Comparison of ENCODE assay signal across 9 mouse cellular contexts in the genomic region with DNA sequence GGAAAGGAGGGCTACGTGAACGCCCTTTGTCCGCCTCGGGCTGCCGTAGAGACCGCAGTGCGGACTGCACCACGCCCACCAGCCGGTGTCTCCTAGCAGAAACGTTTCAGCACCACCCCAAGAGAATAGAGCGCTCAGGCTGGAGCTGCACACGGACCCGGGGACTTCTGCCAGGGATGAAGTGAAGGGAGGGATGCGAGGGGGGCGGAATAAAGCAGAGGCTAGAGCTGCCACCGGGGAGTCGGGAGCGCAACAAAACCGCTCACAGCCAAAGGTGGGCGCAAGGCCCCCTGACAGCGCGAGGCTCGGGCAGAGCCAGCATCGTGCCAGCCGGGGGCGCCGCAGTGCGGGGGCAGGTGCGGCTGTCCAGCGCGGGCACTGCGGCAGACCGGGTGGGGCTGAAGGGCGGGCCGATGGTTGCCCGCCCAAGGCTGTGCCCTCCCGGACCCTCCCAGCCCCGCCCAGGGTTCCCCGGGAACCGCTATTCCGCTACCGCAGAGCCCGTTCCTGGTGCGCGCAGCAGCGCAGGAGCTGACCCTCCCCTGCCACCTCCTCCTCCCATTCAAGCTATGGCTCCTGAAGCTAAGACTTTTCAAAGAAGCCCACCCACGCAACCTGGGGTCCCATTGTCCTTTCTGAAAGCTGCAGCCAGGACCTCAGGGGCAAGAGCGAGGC. TPM values are rescaled to one million over a fixed set of nuclear protein-coding genes. Genes with fewer than 3 reads are reported as not detected.
DNase-seq lines count a peak whose midpoint lies in the region; ATAC-seq and TF ChIP-seq lines count a peak whose summit lies in the region.
"Had no signal": no experiment of that assay in that cellular context is flagged by ENCODE, and none has a peak within 500 bp of the region (broad histone marks: within the 10 kb centered on the region; RNA-seq: fewer than 3 reads in every experiment).

No protein-coding gene starts in this region.

- peaks cover 36% of the 10 kb centered on the region for H3K79me3 ChIP-seq in C2C12 (ENCODE audit: low read depth)

- peak overlapping the region; percentile 98 for H3K27ac ChIP-seq in forebrain, embryonic 11.5 days (ENCODE audit: low read depth, low read length)
- H3K27ac ChIP-seq in heart, embryonic 14.5 days (replicated peaks in 1 of 2; ENCODE audit: control insufficient read depth in 1 of 2, insufficient read depth in 1 of 2, low read depth in 2 of 2, low read length in 2 of 2): peak overlapping the region; percentile 80 to 85
- H3K27ac ChIP-seq in liver, postnatal 0 days (ENCODE audit: low read depth): no peak overlapping the region
- H3K27ac ChIP-seq in neural tube, embryonic 15.5 days (replicated peaks): peak overlapping the region; percentile 97

- peak overlapping the region; percentile 68 for H3K4me2 ChIP-seq in forebrain, embryonic 11.5 days (ENCODE audit: low read depth, low read length, severe bottlenecking)
- H3K4me2 ChIP-seq in heart, embryonic 14.5 days (ENCODE audit: low read length): peak overlapping the region; percentile 86
- peak overlapping the region; percentile 73 for H3K4me2 ChIP-seq in liver, postnatal 0 days (ENCODE audit: low read depth, low read length)
- H3K4me2 ChIP-seq in neural tube, embryonic 15.5 days: peak overlapping the region; percentile 83

- ATAC-seq in forebrain, embryonic 11.5 days (replicated peaks; ENCODE audit: low FRiP score): peak; percentile 77
- ATAC-seq in heart, embryonic 14.5 days (ENCODE audit: insufficient number of reproducible peaks, insufficient read depth, low FRiP score, low read depth): peak; percentile 80
- peak; percentile 33 for ATAC-seq in liver, postnatal 0 days
- peak; percentile 68 for ATAC-seq in neural tube, embryonic 15.5 days (ENCODE audit: low FRiP score)

- H3K9me3 ChIP-seq in forebrain, embryonic 11.5 days (ENCODE audit: control insufficient read depth, low read length): no peaks in the 10 kb centered on the region
- no peaks in the 10 kb centered on the region for H3K9me3 ChIP-seq in heart, embryonic 14.5 days (ENCODE audit: control insufficient read depth, low read length)
- H3K9me3 ChIP-seq in liver, postnatal 0 days (ENCODE audit: low read length): no peaks in the 10 kb centered on the region
- H3K9me3 ChIP-seq in neural tube, embryonic 15.5 days (replicated peaks): no peaks in the 10 kb centered on the region

- peaks cover 25% of the 10 kb centered on the region for H3K36me3 ChIP-seq in C2C12 (ENCODE audit: control insufficient read depth, insufficient read depth)
- no peaks in the 10 kb centered on the region for H3K36me3 ChIP-seq in forebrain, embryonic 11.5 days (ENCODE audit: control insufficient read depth, insufficient read depth, low read length)
- H3K36me3 ChIP-seq in heart, embryonic 14.5 days (ENCODE audit: control insufficient read depth, insufficient read depth, low read length): 0 out of 2 replicates have a peak, but pooled peaks cover 4% of the 10 kb centered on the region
- H3K36me3 ChIP-seq in liver, postnatal 0 days (replicated peaks; ENCODE audit: insufficient read depth, low read length): no peaks in the 10 kb centered on the region
- no peaks in the 10 kb centered on the region for H3K36me3 ChIP-seq in neural tube, embryonic 15.5 days
- H3K36me3 ChIP-seq: G1E had no signal

- TF ChIP-seq EP300 in liver, postnatal 0 days (IDR thresholded peaks at IDR 0.05; ENCODE audit: low read depth): no peak

- H3K9ac ChIP-seq in forebrain, embryonic 11.5 days (ENCODE audit: low read length): peak overlapping the region; percentile 94
- H3K9ac ChIP-seq in heart, embryonic 14.5 days (ENCODE audit: low read length): peak overlapping the region; percentile 84
- H3K9ac ChIP-seq in liver, postnatal 0 days (replicated peaks): no peak overlapping the region
- H3K9ac ChIP-seq in neural tube, embryonic 15.5 days (replicated peaks): peak overlapping the region; percentile 92

- WGBS in forebrain, embryonic 11.5 days: under 1% methylated on average over 42 of the region's 48 CpGs
- WGBS in heart, embryonic 14.5 days: under 1% methylated on average over 47 of the region's 48 CpGs
- 3% methylated on average over 48 of the region's 48 CpGs for WGBS in liver, postnatal 0 days (ENCODE audit: insufficient replicate concordance)
- WGBS in neural tube, embryonic 15.5 days: under 1% methylated on average over 37 of the region's 48 CpGs

- H3ac ChIP-seq in C2C12 (ENCODE audit: control insufficient read depth, insufficient read length, low read depth): peak overlapping the region; percentile 87

- TF ChIP-seq CTCF in C2C12 (IDR thresholded peaks at IDR 0.05; ENCODE audit: control insufficient read depth, insufficient read depth, insufficient read length): peak; percentile 73
- no peak for TF ChIP-seq CTCF in liver, postnatal 0 days (IDR thresholded peaks at IDR 0.05; ENCODE audit: low read depth)

- peaks cover 13% of the 10 kb centered on the region for H3K4me1 ChIP-seq in forebrain, embryonic 11.5 days (replicated peaks; ENCODE audit: control insufficient read depth, insufficient read depth, low read length)
- H3K4me1 ChIP-seq in heart, embryonic 14.5 days (ENCODE audit: control insufficient read depth in 2 of 2, insufficient read depth in 2 of 2, low read length in 2 of 2): peaks cover 12 to 19% of the 10 kb centered on the region in 2 experiments
- H3K4me1 ChIP-seq in liver, postnatal 0 days (ENCODE audit: insufficient read depth): peaks cover 7% of the 10 kb centered on the region; the same call in 1 of the 2 replicates
- peaks cover 44% of the 10 kb centered on the region for H3K4me1 ChIP-seq in neural tube, embryonic 15.5 days

- no peaks in the 10 kb centered on the region for H3K27me3 ChIP-seq in C2C12 (ENCODE audit: control insufficient read depth, insufficient read depth, insufficient read length)
- no peaks in the 10 kb centered on the region for H3K27me3 ChIP-seq in forebrain, embryonic 11.5 days (ENCODE audit: control insufficient read depth, insufficient read depth, low read length)
- no peaks in the 10 kb centered on the region for H3K27me3 ChIP-seq in heart, embryonic 14.5 days (ENCODE audit: control insufficient read depth, insufficient read depth, low read length)
- H3K27me3 ChIP-seq in liver, postnatal 0 days (ENCODE audit: insufficient read depth, low read length): peaks cover 41% of the 10 kb centered on the region
- no peaks in the 10 kb centered on the region for H3K27me3 ChIP-seq in neural tube, embryonic 15.5 days (replicated peaks)

- peaks cover 58% of the 10 kb centered on the region for H3K79me2 ChIP-seq in C2C12 (ENCODE audit: control insufficient read depth, insufficient read depth)

- DNase-seq in brain, embryonic 18.5 days (ENCODE audit: low read depth, low spot score): peak; percentile 67
- DNase-seq in forebrain, embryonic 11.5 days (ENCODE audit: low spot score): peak; percentile 91
- DNase-seq in kidney, postnatal 10 days: peak; percentile 83
- peak; percentile 42 for DNase-seq in liver, postnatal 0 days
- DNase-seq in yolk sac, embryonic 10.5 days (ENCODE audit: low spot score): peak; percentile 73

- peak overlapping the region; percentile 71 for H3K4me3 ChIP-seq in C2C12 (ENCODE audit: insufficient read depth, poor library complexity, severe bottlenecking)
- peak overlapping the region; percentile 94 for H3K4me3 ChIP-seq in forebrain, embryonic 11.5 days (ENCODE audit: low read depth, low read length)
- H3K4me3 ChIP-seq in heart, embryonic 14.5 days (ENCODE audit: control insufficient read depth in 1 of 2, insufficient read depth in 1 of 2, low read depth in 1 of 2, low read length in 2 of 2): peak overlapping the region; percentile 82 to 84
- H3K4me3 ChIP-seq in liver, postnatal 0 days (ENCODE audit: low read depth, low read length): peak overlapping the region; percentile 47
- peak overlapping the region; percentile 84 for H3K4me3 ChIP-seq in neural tube, embryonic 15.5 days (replicated peaks)

TF ChIP-seq in C2C12, 6 proteins besides CTCF, POLR2A, EP300 and RAD21:
- TF ChIP-seq MYOD1 (IDR thresholded peaks at IDR 0.05; ENCODE audit: control insufficient read depth, insufficient read length, low read depth) (peak; percentile 15), USF1 (IDR thresholded peaks at IDR 0.05; ENCODE audit: low read depth) (no peak)
TF ChIP-seq in C2C12: peak in this region for 1.

RNA-seq across cellular contexts. Expression of gene Map1b, which starts 1.3 kb away (rescaled TPM):
- polyA plus RNA-seq in C2C12 (2012; fragmentation: generic; extraction: Trizol): 26.4 TPM
- polyA plus RNA-seq in forebrain, embryonic 11.5 days (2014; fragmentation: Nextera tagmentation; extraction: Ambion mirVana): 823 and 854 TPM in 2 replicates
- 119 and 135 TPM in 2 replicates for polyA plus RNA-seq in heart, embryonic 14.5 days (2014; fragmentation: Nextera tagmentation; extraction: Ambion mirVana)
- 1.2 and 1.3 TPM in 2 replicates for polyA plus RNA-seq in liver, postnatal 0 days (2015; fragmentation: Nextera tagmentation; extraction: Ambion mirVana)
- polyA plus RNA-seq in neural tube, embryonic 15.5 days (2015; fragmentation: Nextera tagmentation; extraction: Ambion mirVana): 1,470 and 1,697 TPM in 2 replicates
- polyA plus RNA-seq: G1E had no signal

Comparison
In these comparisons a context has a peak if more than half of its experiments do, and no peak if none do; other contexts are left out.
1. RNA of gene Map1b, which starts 1.3 kb away (polyA plus RNA-seq): 1,470 to 1,697 TPM in neural tube, embryonic 15.5 days, 823 to 854 TPM in forebrain, embryonic 11.5 days, 119 to 135 TPM in heart, embryonic 14.5 days and 26.4 TPM in C2C12 (single experiment); 1.2 to 1.3 TPM in liver, postnatal 0 days; every median in the first group is over 10 times any median in the second.
2. Peak in every context shown above with its lines, with median percentiles within 50 percentile points of each other: H3K4me3 ChIP-seq, DNase-seq, ATAC-seq and H3K4me2 ChIP-seq.